9 mouse cellular contexts compared by ENCODE assay signal in genomic region chr15:27787151-27787550, GRCm38 (mm10).
DNase-seq lines count a peak whose midpoint lies in the region; ATAC-seq and TF ChIP-seq lines count a peak whose summit lies in the region.
"Had no signal": no experiment of that assay in that cellular context is flagged by ENCODE, and none has a peak within 500 bp of the region (broad histone marks: within the 10 kb centered on the region; RNA-seq: fewer than 3 reads in every experiment).

No protein-coding gene starts in this region.

- H3K4me1 ChIP-seq in embryonic facial prominence, embryonic 14.5 days (ENCODE audit: control insufficient read depth, insufficient read depth, low read length) = peaks cover 73% of the 10 kb centered on the region
- H3K4me1 ChIP-seq in intestine, embryonic 14.5 days (replicated peaks; ENCODE audit: control insufficient read depth, insufficient read depth, low read length) = peaks cover 65% of the 10 kb centered on the region
- H3K4me1 ChIP-seq in neural tube, embryonic 14.5 days (ENCODE audit: control insufficient read depth, insufficient read depth, low read length) = peaks cover 80% of the 10 kb centered on the region

- TF ChIP-seq CTCF in left cerebral cortex, adult 2 months (IDR thresholded peaks at IDR 0.05) = no peak

- DNase-seq in left cerebral cortex, adult 2 months (ENCODE audit: extremely low spot score in 1 of 2, low spot score in 2 of 2) = no peak
- DNase-seq in left cerebral cortex, adult 11 months (ENCODE audit: low spot score) = no peak
- DNase-seq in embryonic facial prominence, embryonic 14.5 days (ENCODE audit: low spot score) = no peak
- no peak for DNase-seq in intestine, embryonic 14.5 days (ENCODE audit: low spot score)
- DNase-seq in embryo, embryonic 9.5 days (ENCODE audit: extremely low spot score) = no peak
- DNase-seq in thymus, postnatal 0 days (ENCODE audit: low spot score) = no peak
- no peak for DNase-seq in frontal cortex, postnatal 36 days (ENCODE audit: low spot score in 2 of 2)

- intact Hi-C loops in left cerebral cortex, adult 2 months (cut with DNase I) = no loop called here

- peak overlapping the region; percentile 55 for H3K4me3 ChIP-seq in left cerebral cortex, adult 2 months
- peak overlapping the region; percentile 54 for H3K4me3 ChIP-seq in embryonic facial prominence, embryonic 14.5 days (ENCODE audit: low read depth, low read length)
- peak overlapping the region; percentile 40 for H3K4me3 ChIP-seq in intestine, embryonic 14.5 days (ENCODE audit: low read depth, low read length)
- peak overlapping the region; percentile 21 for H3K4me3 ChIP-seq in neural tube, embryonic 14.5 days (ENCODE audit: low read depth, low read length)

- no peak for ATAC-seq in embryonic facial prominence, embryonic 14.5 days (ENCODE audit: low read depth)
- ATAC-seq in intestine, embryonic 14.5 days (replicated peaks; ENCODE audit: low FRiP score, low TSS enrichment, low read depth) = no peak
- ATAC-seq in neural tube, embryonic 14.5 days (ENCODE audit: low read depth) = no peak

- H3K9ac ChIP-seq in embryonic facial prominence, embryonic 14.5 days (ENCODE audit: low read depth, low read length) = peak overlapping the region; percentile 75
- peak overlapping the region; percentile 46 for H3K9ac ChIP-seq in intestine, embryonic 14.5 days (ENCODE audit: low read length)
- H3K9ac ChIP-seq in neural tube, embryonic 14.5 days (replicated peaks; ENCODE audit: low read depth, low read length) = no peak overlapping the region

- WGBS in embryonic facial prominence, embryonic 14.5 days = 47% methylated on average over 4 of the region's 4 CpGs
- 48% methylated on average over 4 of the region's 4 CpGs for WGBS in intestine, embryonic 14.5 days
- 68% methylated on average over 4 of the region's 4 CpGs for WGBS in neural tube, embryonic 14.5 days

- H3K27ac ChIP-seq in left cerebral cortex, adult 2 months = peak overlapping the region; percentile 95
- H3K27ac ChIP-seq in embryonic facial prominence, embryonic 14.5 days (replicated peaks; ENCODE audit: low read depth, low read length) = peak overlapping the region; percentile 97
- peak overlapping the region; percentile 83; the same call in 1 of the 2 replicates for H3K27ac ChIP-seq in intestine, embryonic 14.5 days (ENCODE audit: low read depth)
- H3K27ac ChIP-seq in neural tube, embryonic 14.5 days (ENCODE audit: low read depth, low read length) = peak overlapping the region; percentile 85

- H3K4me2 ChIP-seq in embryonic facial prominence, embryonic 14.5 days (ENCODE audit: low read depth, low read length) = peak overlapping the region; percentile 65
- H3K4me2 ChIP-seq in intestine, embryonic 14.5 days (ENCODE audit: low read length) = peak overlapping the region; percentile 54
- H3K4me2 ChIP-seq in neural tube, embryonic 14.5 days (ENCODE audit: low read depth, low read length) = peak overlapping the region; percentile 33

- H3K9me3 ChIP-seq in embryonic facial prominence, embryonic 14.5 days (ENCODE audit: control insufficient read depth, low read length) = no peaks in the 10 kb centered on the region
- H3K9me3 ChIP-seq in intestine, embryonic 14.5 days (ENCODE audit: control insufficient read depth, low read length) = no peaks in the 10 kb centered on the region
- no peaks in the 10 kb centered on the region for H3K9me3 ChIP-seq in neural tube, embryonic 14.5 days (ENCODE audit: control insufficient read depth, low read length)

- H3K27me3 ChIP-seq in embryonic facial prominence, embryonic 14.5 days (replicated peaks; ENCODE audit: control insufficient read depth, insufficient read depth, low read length) = no peaks in the 10 kb centered on the region
- no peaks in the 10 kb centered on the region for H3K27me3 ChIP-seq in intestine, embryonic 14.5 days (replicated peaks; ENCODE audit: control insufficient read depth, insufficient read depth, low read length)
- H3K27me3 ChIP-seq in neural tube, embryonic 14.5 days (ENCODE audit: control insufficient read depth, insufficient read depth, low read length) = no peaks in the 10 kb centered on the region
- H3K27me3 ChIP-seq: Patski had no signal

- no peaks in the 10 kb centered on the region for H3K36me3 ChIP-seq in embryonic facial prominence, embryonic 14.5 days (ENCODE audit: control insufficient read depth, insufficient read depth, low read length)
- H3K36me3 ChIP-seq in intestine, embryonic 14.5 days (ENCODE audit: control insufficient read depth, insufficient read depth, low read length) = no peaks in the 10 kb centered on the region
- H3K36me3 ChIP-seq in neural tube, embryonic 14.5 days (ENCODE audit: control insufficient read depth, insufficient read depth, low read length) = no peaks in the 10 kb centered on the region
